Mouse (Mus musculus) hindlimb bud, embryonic 11.5 days (tissue): Measurements from ENCODE around the gene Tssk1.

ENCODE experiments used
- DNase-seq: peaks from one replicate; pipeline ENCODE4 v3.0.0-alpha.2; 2012; ENCODE audit warnings: low read depth, low spot score; ENCODE audit errors: extremely low spot score

Tssk1 gene

GRCm38 (mm10) chr16:17943466-17943865 lies 49.4 kb downstream of the Tssk1 start:
- no peak for DNase-seq

GRCm38 (mm10) chr16:17945081-17945831 lies 51.2 kb downstream of the Tssk1 start:
- no peak for DNase-seq
